Mouse (Mus musculus) embryonic facial prominence, embryonic 14.5 days (tissue): ENCODE data around the gene Svbp. TPM values are rescaled to one million over a fixed set of nuclear protein-coding genes. Genes with fewer than 3 reads are reported as not detected.

ENCODE experiments used
- ATAC-seq: fragments of 200-750 bp; cut with Nextera tagmentation; 2 replicates; pipeline ENCODE4 v1.8.0; 2017; ENCODE audit warnings: low read depth, moderate number of reproducible peaks, moderate TSS enrichment
- DNase-seq: peaks from one replicate; pipeline ENCODE4 v3.0.0-alpha.2; 2015; ENCODE audit warnings: low spot score
- H3K27ac ChIP-seq: fragments of 300-500 bp; sonication (generic); replicated peaks from 2 replicates; pipeline ENCODE4 v1.5.1; 2014; ENCODE audit warnings: low read depth, mild to moderate bottlenecking, low read length, moderate library complexity
- H3K27me3 ChIP-seq: fragments of 300-500 bp; sonication (generic); replicated peaks from 2 replicates; pipeline ENCODE4 v1.6.1; 2014; ENCODE audit warnings: low read length; ENCODE audit not compliant: control insufficient read depth, insufficient read depth
- H3K36me3 ChIP-seq: fragments of 300-500 bp; sonication (generic); 2 replicates; pipeline ENCODE4 v1.6.1; 2014; ENCODE audit warnings: low read length, mixed read lengths; ENCODE audit not compliant: control insufficient read depth, insufficient read depth
- H3K4me1 ChIP-seq: fragments of 300-500 bp; sonication (generic); 2 replicates; pipeline ENCODE4 v1.6.1; 2014; ENCODE audit warnings: antibody characterized with exemption, low read length; ENCODE audit not compliant: control insufficient read depth, insufficient read depth
- H3K4me2 ChIP-seq: fragments of 300-500 bp; sonication (generic); 2 replicates; pipeline ENCODE4 v1.6.1; 2014; ENCODE audit warnings: low read depth, mild to moderate bottlenecking, low read length, moderate library complexity, mixed read lengths
- H3K4me3 ChIP-seq: fragments of 300-500 bp; sonication (generic); 2 replicates; pipeline ENCODE4 v1.5.1; 2014; ENCODE audit warnings: low read depth, mild to moderate bottlenecking, low read length
- H3K9ac ChIP-seq: fragments of 300-500 bp; sonication (generic); 2 replicates; pipeline ENCODE4 v1.6.1; 2014; ENCODE audit warnings: low read depth, mild to moderate bottlenecking, low read length, moderate library complexity, mixed read lengths
- H3K9me3 ChIP-seq: fragments of 300-500 bp; sonication (generic); 2 replicates; pipeline ENCODE4 v1.6.1; 2016; ENCODE audit warnings: low read length; ENCODE audit not compliant: control insufficient read depth
- WGBS: fragments of 180-500 bp; shearing (Covaris S2); extraction: QIAGEN DNeasy Blood & Tissue Kit; methylation state at CpG from one replicate; pipeline ENCODE4 v1.1.7; 2014; 5-methylcytosine and 5-hydroxymethylcytosine counted together
- polyA plus RNA-seq: library from polyadenylated mRNA; unstranded; fragments of >200 nt; fragmentation: Nextera tagmentation; extraction: Ambion mirVana; gene quantifications from 2 replicates; pipeline ENCODE4 v1.2.1, GENCODE M21; 2014

The Svbp gene
- polyA plus RNA-seq, 1 experiment from 2014 or later: 243 TPM

DNA sequence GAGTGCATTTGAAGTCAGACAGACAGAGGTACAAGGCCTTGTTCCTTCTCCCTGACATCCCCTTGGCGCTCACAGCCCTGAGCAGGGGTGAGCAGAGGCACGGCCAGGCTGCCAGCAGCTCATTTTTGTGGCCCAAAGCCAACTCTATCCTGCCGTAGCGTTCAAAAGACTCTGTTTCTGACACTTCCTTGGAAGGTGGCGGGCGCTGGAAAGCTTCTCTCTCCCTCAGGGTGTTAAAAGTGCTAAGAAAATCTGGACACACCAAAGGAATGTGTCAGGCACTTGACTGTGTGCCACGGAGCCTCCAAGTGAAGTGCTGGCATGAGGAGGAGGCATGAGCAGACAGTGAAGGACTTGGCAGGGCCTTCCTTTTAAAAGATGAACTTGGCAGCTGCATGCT is 50.5 kb downstream of the Svbp start:
- ATAC-seq (no peak; the same call in 1 of the 2 replicates), DNase-seq (peak; percentile 36)
- Histone ChIP-seq H3K27ac (no peak overlapping the region), H3K27me3 (no peaks in the 10 kb centered on the region), H3K4me1 (no peaks in the 10 kb centered on the region), H3K9ac (no peak overlapping the region), H3K9me3 (no peaks in the 10 kb centered on the region), H3K4me3 (no peak overlapping the region), H3K4me2 (no peak overlapping the region), H3K36me3 (peaks cover 76% of the 10 kb centered on the region)
- WGBS: 75% methylated on average over 7 of the region's 7 CpGs

DNA sequence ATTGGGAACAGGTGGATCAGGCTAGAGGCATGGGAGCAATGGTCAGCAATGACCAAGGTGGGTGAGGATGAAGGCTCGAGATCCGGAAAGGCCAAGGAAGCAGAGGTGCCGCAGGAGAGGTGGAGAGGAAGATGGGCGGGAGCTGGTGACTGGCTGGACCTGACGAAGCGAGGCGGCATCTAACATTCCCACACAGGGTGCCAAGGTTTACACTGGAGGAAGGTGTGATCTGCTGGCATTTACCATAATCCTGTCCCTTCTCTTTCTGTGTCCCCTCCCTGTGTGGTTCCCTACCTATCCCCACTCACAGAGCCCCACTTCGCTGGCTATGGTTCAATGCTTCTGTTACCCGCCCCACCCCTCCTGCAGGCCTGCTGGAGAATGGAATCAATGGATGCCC is 50.9 kb downstream of the Svbp start:
- H3K9me3 ChIP-seq: no peaks in the 10 kb centered on the region
- peaks cover 72% of the 10 kb centered on the region for H3K36me3 ChIP-seq
- no peak overlapping the region for H3K4me2 ChIP-seq
- H3K4me1 ChIP-seq: no peaks in the 10 kb centered on the region
- no peak overlapping the region for H3K27ac ChIP-seq
- no peak overlapping the region for H3K4me3 ChIP-seq
- H3K9ac ChIP-seq: no peak overlapping the region
- ATAC-seq (no peak), DNase-seq (no peak)
- 77% methylated on average over 6 of the region's 9 CpGs for WGBS
- no peaks in the 10 kb centered on the region for H3K27me3 ChIP-seq

DNA sequence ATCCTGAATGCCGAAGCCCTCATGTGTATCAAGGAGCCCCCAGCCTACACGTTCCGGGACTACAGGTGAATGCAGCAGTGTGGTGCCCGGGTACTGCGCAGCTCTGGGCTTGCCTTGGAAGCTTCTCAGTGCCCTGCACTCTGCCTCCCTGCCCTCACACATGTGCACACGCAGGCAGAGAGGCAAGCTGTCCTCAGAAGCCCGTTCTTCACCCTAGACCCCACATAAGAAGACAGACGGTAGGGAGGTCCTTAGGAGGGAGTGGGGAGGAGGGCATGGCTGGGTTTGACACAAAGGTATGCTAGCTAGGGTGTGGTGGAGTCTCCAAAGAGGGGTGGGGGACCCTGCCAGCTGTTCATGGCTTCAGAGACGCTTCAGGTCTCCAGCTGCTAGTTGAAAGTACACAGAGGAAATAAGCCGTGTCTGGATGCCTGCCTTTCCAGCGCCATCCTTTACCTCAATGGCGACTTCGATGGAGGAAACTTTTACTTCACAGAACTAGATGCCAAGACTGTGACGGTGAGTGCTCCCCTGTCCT is 51.7 kb downstream of the Svbp start:
- no peaks in the 10 kb centered on the region for H3K4me1 ChIP-seq
- ATAC-seq (no peak), DNase-seq (no peak)
- no peak overlapping the region for H3K4me2 ChIP-seq
- no peak overlapping the region for H3K9ac ChIP-seq
- no peak overlapping the region for H3K4me3 ChIP-seq
- no peaks in the 10 kb centered on the region for H3K9me3 ChIP-seq
- H3K36me3 ChIP-seq: peaks cover 64% of the 10 kb centered on the region
- H3K27me3 ChIP-seq: no peaks in the 10 kb centered on the region
- H3K27ac ChIP-seq: no peak overlapping the region
- 81% methylated on average over 14 of the region's 14 CpGs for WGBS

DNA sequence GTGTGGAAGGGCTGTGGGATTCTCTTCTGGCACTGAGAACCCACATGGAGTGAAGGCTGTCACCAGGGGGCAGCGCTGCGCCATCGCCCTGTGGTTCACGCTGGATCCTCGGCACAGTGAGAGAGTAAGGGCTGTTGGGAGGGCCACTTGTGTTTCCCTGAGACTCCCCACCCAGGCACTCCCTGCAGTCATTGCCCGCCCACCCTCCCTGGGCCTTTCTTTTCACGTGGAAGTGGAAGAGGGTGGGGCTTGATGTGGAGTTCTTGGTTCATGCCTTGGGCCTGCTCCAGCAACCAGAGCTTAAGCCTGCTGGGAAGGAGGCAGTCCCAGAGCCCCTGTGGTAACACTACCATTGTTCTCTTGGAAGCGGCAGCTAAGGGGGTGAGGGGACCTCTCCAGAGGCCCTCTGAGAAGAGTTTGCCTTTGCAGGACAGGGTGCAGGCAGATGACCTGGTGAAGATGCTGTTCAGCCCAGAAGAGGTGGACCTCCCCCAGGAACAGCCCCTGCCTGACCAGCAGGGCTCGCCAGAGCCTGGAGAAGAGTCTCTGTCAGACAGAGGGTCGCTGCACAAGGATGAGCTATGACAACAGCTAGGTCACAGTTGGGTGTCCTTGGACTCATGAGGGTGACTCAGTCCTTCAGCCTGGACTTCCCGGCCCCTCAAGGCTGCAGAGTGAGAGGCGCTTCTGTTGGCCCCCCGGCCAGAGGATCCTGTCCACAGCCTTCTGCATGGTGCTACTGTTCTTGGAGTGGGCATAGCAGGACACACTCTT is 52.5 kb downstream of the Svbp start:
- peak; percentile 74 for DNase-seq
- Histone ChIP-seq H3K9me3 (no peaks in the 10 kb centered on the region), H3K27ac (peak overlapping the region; percentile 41), H3K4me3 (no peak overlapping the region), H3K36me3 (peaks cover 55% of the 10 kb centered on the region), H3K4me2 (no peak overlapping the region), H3K9ac (no peak overlapping the region), H3K27me3 (no peaks in the 10 kb centered on the region), H3K4me1 (no peaks in the 10 kb centered on the region)
- 32% methylated on average over 12 of the region's 13 CpGs for WGBS
- ATAC-seq: peak; percentile 85

DNA sequence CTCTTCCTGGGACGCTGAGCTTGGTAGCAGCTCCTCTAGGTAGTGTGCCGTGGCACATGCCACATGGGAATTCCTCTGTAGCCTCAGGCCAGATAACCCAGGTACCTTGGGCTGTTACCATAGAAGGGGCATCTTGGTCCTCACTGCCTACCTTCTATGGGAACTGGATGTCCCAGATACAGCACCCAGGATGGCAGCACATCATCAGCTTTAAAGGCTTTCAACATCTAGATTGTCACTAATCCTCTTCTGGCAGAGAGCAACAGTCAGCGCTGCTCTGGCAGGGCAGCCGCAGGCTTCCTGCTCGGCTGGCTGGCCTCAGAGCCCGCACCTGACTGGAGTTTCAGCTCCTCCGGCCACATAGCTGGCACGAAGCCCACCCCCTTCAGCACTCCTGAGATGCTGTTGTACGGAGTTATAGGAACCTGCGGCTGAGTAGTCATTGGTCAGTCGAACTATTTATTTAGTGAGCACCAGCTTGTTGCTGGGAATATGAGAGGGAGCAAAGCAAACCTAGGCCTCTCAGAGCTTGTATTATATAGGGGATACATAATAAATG is 53.4 kb downstream of the Svbp start:
- 72% methylated on average over 11 of the region's 11 CpGs for WGBS
- H3K36me3 ChIP-seq: peaks cover 47% of the 10 kb centered on the region
- H3K9ac ChIP-seq: no peak overlapping the region
- no peak overlapping the region for H3K27ac ChIP-seq
- H3K9me3 ChIP-seq: no peaks in the 10 kb centered on the region
- no peak for ATAC-seq
- H3K27me3 ChIP-seq: no peaks in the 10 kb centered on the region
- no peaks in the 10 kb centered on the region for H3K4me1 ChIP-seq
- H3K4me2 ChIP-seq: no peak overlapping the region
- DNase-seq: no peak
- no peak overlapping the region for H3K4me3 ChIP-seq

Other genes with a start within 250 kb of the Svbp start
- not detected in 2 replicates for gene Lao1, start 233.7 kb upstream of the Svbp start, polyA plus RNA-seq
- 94.2 and 111 TPM in 2 replicates for gene Slc2a1, start 86.6 kb upstream of the Svbp start, polyA plus RNA-seq
- gene Zfp691, start 21.1 kb upstream of the Svbp start, polyA plus RNA-seq: 4.0 and 5.1 TPM in 2 replicates
- gene Ermap, start 5.3 kb upstream of the Svbp start, polyA plus RNA-seq: 2.2 and 2.6 TPM in 2 replicates
- gene Tmem269, start 22.9 kb downstream of the Svbp start, polyA plus RNA-seq: 0.21 and 0.26 TPM in 2 replicates
- 28.1 and 31.4 TPM in 2 replicates for gene AU022252, start 37.4 kb downstream of the Svbp start, polyA plus RNA-seq
- gene P3h1, start 37.6 kb downstream of the Svbp start, polyA plus RNA-seq: 98.7 and 100 TPM in 2 replicates
- gene Cldn19, start 60.1 kb downstream of the Svbp start, polyA plus RNA-seq: 0.19 and 0.38 TPM in 2 replicates
- gene Ybx1, start 99.3 kb downstream of the Svbp start, polyA plus RNA-seq: 673 and 697 TPM in 2 replicates
- gene Ppih, start 125.2 kb downstream of the Svbp start, polyA plus RNA-seq: 84.2 and 86.6 TPM in 2 replicates
- gene Ccdc30, start 220.2 kb downstream of the Svbp start, polyA plus RNA-seq: 5.5 and 5.7 TPM in 2 replicates
- gene Ppcs, start 227.1 kb downstream of the Svbp start, polyA plus RNA-seq: 22.1 and 30.3 TPM in 2 replicates
- 0.90 TPM in 1 of 2 replicates, not detected in the other for gene Zmynd12, start 227.5 kb downstream of the Svbp start, polyA plus RNA-seq